Mouse (Mus musculus): ENCODE results near the gene Pfkfb2.
"Not testable (repeated sequence)": the region's sequence is repeated elsewhere in the genome, so short reads cannot be mapped to it uniquely, and the experiment has no call there.

Gene Pfkfb2

DNA sequence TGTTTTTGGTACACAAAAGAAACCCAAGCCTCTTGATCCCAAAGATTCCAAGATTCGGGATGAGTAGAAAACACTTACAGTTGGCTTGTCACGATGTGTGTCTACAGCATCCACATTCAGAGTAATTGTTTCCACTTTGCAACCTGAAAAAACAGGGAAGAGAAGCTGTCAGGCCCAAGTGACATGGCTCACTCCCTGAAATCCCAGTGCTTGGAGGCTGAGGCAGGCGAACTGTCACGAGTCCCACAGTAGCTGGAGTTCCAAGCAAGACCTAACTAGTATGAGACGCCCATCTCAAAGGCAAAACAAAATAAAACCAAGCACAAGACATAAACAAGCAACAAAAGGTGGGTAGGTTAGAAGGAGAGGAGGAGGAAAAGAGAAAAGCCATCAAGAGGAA lies 30.5 kb downstream of the Pfkfb2 start:
- CTCF ChIA-PET: no interaction called here

DNA sequence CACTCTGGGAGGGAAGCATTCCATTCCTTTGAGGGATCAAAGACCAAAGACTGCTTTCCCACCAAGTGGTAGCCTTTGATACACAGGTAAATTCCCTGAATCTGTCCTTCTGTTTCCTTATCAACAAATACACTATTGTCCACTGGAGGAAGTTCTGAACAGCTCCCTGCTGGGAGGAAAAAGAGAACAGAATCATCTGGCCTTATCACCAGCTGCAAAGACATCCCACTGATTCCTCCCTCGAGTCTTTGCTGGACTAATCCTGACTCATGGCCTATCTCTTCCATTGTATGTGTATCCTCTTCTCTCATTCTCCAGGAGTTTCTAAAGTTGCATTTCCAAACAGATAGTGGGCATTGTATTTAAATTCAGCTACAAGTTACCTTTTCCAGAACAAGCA lies 45.1 kb downstream of the Pfkfb2 start:
- CTCF ChIA-PET: no interaction called here

DNA sequence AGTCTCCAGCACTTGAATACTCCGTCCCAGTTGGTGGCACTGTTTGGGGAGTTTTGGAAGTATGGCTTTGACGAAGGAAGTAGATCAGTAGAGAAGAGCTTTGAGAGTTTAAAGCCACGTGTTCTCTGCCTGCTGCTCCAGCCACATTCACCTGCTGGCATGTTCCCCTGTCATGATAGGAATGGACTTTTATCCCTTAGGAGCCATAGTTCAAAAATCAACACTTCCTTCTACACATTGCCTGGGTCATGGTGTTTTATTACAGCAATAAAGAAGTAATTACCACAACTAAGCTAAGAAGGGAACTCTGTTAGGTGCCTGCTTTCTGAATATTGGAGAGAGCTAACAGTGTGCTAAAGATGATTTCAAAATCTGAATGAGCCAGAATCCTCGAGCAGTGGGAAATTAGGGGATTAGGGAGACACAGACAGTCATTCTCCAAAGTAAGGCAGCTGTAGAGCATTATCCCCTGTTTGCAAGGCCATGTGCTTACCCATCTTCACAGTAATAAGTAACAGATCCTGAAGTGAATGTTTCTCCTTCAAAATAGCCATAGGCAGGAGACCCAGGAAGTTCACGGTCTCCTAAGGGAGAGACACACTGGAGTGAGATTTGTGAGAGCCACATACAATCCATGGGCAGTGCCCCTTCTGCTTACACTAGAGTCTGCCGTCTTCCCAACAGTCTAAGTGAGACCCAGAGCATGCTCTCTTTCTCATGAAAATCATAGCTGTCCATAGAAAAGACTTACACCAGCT lies 47.2 kb downstream of the Pfkfb2 start:
- CTCF ChIA-PET: no interaction called here

DNA sequence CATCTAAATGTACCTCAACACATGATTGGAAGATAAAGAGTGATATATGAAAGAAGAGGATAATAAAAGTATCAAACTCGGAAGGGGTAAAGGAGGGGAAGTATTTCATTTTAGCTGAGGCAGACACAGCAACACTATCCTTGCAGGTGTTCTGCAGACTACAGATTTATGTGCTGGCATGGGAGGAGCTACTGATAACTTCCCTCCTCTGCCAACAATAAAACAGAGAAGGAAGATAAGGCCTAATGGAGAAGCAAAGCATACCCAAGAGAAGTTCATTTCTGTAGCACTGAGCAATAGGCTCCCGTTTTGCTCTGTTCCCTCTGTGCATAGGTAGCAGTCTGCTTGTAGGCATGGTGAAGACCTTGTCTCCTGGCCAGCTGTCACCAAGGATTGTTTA lies 48.0 kb downstream of the Pfkfb2 start:
- CTCF ChIA-PET: no interaction called here

DNA sequence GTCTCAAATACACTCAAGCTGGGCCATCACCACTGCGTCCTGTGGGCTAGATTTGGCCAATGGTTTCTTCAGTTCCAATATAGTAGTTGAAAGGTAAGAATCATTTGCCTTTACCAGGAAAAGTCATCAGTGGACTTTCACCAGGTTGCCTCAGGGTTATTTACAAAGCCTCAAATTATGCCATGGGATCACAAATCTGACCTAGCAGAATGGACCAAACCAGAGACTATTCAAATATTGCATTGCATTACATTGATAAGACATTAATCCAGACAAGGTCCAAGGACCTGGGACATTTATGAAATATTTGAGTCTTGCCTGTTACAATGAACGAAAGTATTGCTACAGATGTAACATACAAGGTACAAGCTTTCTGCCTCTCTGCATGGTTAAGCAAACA lies 50.5 kb downstream of the Pfkfb2 start:
- CTCF ChIA-PET: no interaction called here

DNA sequence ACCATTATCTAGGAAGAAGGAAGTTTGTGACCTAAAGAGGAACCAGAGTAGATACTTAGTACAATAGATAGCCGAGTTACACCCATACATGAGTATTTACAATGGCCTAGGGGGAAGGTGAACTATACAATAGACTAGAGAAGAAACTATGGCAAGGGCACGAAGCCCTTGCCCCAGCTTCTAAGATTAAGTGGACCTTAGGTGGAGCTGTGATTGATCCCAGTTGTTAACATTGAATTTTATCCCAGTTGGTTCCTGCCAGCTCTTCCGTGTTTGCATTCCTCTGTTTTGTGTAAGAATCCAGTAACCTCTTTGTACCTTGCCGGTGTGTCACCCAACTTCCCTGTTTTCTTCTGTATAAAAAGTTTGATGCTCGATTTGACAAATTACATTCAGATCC lies 65.5 kb downstream of the Pfkfb2 start:
- CTCF ChIA-PET: not testable (repeated sequence)

DNA sequence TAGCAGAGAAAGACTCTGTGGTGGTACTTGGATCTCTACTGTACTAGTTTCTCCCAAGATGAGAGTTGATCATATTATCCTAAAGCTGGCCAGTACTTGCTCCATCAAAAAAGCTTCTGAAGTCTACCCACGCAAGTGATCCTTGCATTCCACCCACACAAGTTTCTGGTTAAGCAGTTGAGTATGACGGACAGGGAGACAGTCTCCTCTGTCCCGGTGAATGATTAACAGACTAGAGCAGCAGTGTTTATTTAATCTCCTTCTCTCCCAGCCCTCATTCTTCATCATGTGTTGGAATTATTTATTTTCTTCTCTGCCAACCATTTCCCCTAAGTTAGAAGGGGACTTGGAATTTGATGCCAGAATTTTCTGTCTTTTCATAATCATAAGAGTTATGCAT lies 67.6 kb downstream of the Pfkfb2 start, which contains the start of gene C4bp:
C4bp (minus strand) TSS at position 179 of the 400 bp plus-strand sequence.
- CTCF ChIA-PET: no interaction called here

DNA sequence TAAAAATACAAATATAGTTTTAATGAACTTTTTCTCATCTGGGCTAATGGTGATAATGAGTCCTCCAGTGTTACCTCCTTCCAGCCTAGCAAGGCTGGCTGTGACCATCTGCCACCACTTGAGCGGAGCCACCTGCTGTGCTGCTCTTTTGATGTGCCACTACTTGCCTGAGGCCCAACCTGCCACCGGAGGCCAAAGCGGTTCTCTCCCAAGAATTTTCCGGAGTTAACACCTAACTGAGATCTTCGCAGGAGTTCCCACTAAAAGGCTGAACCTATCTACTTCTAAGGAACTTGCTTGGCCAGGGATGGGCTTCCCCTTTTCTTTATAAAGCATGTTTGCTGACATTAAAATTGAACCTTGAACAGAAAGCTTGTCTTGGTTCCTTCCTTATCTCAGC lies 69.4 kb downstream of the Pfkfb2 start:
- CTCF ChIA-PET: interaction anchor here (0.6 kb wide), 1 partner anchor 421 kb away, joined by 7 read pairs; no protein-coding TSS in a partner anchor

DNA sequence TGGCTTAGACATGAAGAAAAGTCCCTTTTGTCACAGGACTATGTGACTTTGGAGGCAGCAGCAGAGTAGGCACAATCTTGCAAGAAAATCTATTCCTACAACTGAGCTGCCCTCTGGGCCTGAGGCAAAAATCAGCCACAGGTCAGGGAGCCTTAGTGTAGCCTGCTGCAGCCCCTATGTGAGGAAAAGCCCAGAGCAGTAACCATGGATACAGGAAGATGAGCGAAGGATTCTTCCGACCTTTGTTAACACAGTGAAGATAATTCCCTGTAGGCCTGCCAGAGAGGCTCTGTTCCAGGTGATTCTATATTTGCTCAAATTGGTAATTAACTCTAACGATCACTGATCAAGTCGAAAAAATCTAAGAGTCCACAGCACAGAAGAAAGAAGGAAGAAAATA lies 85.0 kb downstream of the Pfkfb2 start:
- CTCF ChIA-PET: no interaction called here

DNA sequence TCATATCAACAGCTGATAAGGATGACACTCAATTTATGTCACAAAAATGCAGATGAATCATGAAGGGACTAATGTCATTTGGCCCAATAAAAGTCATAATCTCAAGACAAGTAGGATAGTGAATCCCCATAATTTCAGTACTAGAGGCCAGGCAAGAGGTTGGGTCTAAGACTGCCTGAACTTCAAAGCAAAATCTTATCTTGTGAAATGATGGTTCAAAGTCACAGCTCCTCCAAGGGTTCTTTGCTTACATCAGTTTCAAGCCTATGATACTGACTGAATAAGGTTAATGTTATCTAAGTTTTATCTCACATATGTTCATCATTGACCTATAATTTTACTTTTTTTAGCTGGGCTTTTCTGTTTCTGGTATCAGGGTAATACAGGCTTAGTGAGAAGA lies 88.1 kb downstream of the Pfkfb2 start:
- CTCF ChIA-PET: no interaction called here
